Mouse (Mus musculus) CD8-positive naive resting alpha-beta T cell, adult 2 months (primary cell): ENCODE results near the gene BC052040.

Source experiments
- DNase-seq, 2 experiments: peaks; one replicate each; pipeline ENCODE4 v3.0.0; 2022; ENCODE audit warnings: low read depth in 2 of 2, low spot score in 2 of 2

BC052040 gene

GRCm38 (mm10) chr2:115600724-115601123, 19.2 kb downstream of the BC052040 start:
- DNase-seq, result no peak

GRCm38 (mm10) chr2:115601280-115601679, 19.8 kb downstream of the BC052040 start:
- DNase-seq, result no peak

- no peak for DNase-seq
Measured at GRCm38 (mm10) chr2:115602116-115602515, 20.6 kb downstream of the BC052040 start.

GRCm38 (mm10) chr2:115604132-115604531, 22.6 kb downstream of the BC052040 start:
- no peak for DNase-seq

DNA sequence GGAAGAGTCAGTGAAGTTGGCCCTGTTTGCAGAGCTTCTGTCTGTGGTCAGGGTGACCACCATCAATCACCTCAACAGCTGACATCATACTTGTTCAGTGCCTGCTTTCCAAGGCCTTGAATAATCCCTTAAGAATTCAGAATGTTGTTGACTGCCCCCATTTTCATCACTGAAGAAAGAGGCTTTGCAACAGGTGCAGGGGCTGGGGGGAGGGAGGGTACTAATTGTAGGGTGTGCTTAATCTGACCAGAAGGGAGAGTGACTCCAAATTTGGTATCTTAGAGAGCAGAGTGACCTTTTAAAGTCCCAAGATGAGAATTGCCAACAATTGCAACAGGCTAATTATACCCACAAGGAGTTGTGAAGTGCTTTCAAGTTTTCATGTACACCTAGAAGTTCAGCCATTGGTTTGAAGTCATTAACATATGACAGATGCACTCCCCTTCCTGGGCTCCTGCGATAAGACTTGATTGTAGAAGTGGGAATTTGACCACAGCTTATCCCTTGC, 24.4 kb downstream of the BC052040 start:
- DNase-seq, result no peak

GRCm38 (mm10) chr2:115609020-115609419, 27.5 kb downstream of the BC052040 start:
- DNase-seq, result no peak

- no peak for DNase-seq
Measured at GRCm38 (mm10) chr2:115610092-115610491, 28.6 kb downstream of the BC052040 start.

DNA sequence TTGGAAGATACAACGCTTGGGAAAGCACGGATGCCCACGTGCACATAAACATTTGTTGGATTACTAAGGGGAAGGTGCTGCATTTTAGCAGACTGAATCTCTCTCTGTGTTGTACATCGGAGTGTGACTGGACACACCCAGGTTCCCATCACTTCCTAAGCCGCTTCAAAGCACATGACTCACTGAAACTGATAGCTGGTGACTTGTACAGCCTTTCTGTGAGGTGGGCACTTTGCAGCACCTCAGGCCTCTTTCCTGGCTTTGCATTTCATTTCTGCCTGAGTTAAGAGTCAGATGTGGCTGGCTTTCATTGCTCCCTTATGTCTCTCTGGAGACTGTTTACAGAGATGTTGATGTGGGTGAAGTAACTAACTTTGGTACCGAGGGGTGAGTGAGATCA, 29.0 kb downstream of the BC052040 start:
- DNase-seq, result no peak

DNA sequence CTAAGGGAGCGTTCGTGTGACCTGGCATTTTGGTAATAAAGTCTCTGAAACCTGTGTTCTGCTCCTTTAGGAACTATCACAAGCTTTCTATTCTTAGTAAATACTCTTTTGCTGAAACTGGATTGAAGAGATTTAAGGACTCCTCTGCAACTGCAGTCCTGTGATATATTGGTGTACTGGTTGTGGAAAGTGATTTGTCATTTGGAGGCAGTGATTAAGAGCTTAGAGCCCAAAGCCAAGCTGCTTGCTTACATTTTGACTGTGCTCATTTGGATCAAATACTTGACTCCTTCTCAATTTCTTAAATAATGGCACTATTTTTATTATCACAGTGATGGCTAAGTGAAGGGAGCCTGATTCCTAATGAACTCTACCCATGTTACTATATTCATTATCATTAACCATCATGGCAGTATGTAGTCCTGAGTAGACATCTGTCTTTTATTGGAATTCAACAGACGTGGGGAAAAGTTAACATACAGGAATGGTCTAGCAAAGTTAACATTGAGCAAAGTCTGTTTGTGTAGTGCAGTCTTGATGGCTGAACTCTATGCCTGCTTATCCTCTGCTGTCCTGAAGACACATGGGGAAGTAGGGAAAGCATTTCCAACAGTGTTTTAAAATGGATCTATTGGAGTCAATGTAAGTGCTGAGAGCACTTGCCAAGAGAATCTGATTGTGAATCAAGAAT, 32.5 kb downstream of the BC052040 start:
- DNase-seq, result no peak

DNA sequence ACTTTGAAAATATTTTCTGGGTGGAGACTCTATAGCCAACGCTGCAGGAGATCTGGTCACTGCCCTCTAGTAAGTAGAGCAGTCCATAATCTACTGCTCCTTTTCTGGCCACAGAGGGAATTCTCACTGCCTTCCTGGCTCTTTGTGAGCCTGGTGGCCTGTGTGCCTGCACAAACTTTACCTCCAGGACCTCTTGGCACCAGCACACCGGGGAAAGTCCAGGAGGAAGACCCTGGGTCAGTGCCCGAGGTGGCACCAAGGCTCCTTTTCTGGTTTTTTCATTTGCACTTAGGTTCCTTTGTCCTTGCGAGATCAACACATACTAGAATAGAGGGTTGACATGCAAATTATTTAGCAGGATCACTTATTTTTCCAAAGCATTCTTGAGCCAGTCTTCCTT, 47.0 kb downstream of the BC052040 start:
- no peak for DNase-seq

- DNase-seq, result no peak
Measured at GRCm38 (mm10) chr2:115631031-115631434, 49.5 kb downstream of the BC052040 start.

DNA sequence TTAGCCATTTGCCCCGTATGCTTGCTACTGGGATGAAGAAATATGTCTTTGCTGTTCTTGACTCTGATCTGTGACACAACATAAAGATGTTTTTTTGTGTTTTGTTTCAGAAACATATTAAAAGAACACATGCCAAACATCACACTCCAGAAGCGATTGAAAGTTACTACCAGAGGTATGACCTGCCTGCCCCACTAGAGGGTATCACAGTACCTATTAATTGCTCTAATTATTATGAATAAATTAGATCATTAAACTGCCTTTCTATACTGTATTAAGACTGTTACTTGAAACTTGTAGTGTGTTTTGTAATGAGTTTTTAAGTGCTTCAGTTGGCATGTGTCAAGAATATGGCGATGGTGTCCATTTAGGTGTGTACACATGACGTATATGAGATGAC, 50.3 kb downstream of the BC052040 start:
- no peak for DNase-seq

DNA sequence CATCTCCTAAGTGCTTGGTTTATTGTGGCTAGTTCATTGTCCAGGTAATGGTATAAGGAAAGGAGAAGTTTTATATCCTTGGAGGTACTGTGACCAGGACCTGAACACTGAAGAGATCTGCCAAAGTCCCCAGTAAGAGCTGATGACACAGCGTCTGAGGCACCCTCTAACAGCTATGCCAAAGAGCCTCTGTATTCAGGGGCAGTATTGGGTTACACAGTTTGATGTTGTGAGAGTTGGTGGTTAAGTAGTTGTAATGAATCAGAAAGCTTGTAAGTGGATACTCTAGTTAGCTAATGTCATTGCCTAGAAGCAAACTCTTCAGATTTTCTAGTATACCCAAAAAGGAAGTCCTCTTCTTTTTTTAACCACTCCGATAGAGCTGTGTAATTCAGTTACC, 68.7 kb downstream of the BC052040 start:
- no peak for DNase-seq

GRCm38 (mm10) chr2:115659712-115660111, 78.2 kb downstream of the BC052040 start:
- no peak for DNase-seq

GRCm38 (mm10) chr2:115660213-115661120, 79.0 kb downstream of the BC052040 start:
- DNase-seq, result no peak

DNA sequence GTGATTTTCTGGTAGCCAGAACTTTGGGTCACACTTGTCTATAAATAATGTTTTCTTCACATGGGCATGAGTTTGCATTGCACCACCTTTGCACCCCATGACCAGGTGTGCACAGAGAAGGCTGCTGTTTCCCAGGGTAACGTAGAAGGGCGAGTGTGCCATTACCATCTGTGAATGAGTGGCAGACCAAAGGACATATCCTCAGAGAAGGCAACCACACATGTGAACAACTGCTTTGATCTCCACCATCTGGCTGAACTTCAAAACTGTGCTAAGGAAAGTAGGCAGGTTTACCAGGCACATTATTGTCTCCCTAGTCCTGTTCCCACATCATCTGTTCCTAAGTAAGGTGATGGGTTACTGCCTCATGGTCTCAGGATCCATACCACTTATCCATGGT, 86.0 kb downstream of the BC052040 start:
- no peak for DNase-seq

GRCm38 (mm10) chr2:115673054-115673660, 91.6 kb downstream of the BC052040 start:
- DNase-seq, result no peak

GRCm38 (mm10) chr2:115678786-115679185, 97.3 kb downstream of the BC052040 start:
- DNase-seq, result no peak

GRCm38 (mm10) chr2:115685250-115685649, 103.7 kb downstream of the BC052040 start:
- DNase-seq, result no peak

GRCm38 (mm10) chr2:115687612-115688011, 106.1 kb downstream of the BC052040 start:
- DNase-seq, result no peak

DNA sequence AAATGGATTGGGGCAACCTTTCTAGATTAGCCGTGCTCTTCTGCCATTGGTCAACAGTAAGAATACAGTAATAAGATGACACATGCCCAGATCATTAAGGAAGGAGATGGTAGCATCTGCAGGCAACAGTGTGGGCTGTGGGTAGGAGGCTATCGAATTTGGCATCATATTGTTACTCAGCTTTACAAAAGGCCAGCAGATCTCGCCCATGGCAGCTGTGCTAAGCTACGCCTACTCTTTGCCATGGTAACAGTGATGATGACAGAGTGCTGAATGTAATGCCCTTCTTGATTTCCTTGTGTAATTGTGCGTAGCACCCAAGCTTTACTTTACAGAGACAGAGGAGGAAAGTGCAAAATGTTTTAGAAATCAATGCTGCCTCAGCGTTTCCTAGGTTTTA, 106.8 kb downstream of the BC052040 start:
- no peak for DNase-seq

GRCm38 (mm10) chr2:115693841-115694240, 112.3 kb downstream of the BC052040 start:
- no peak for DNase-seq
